Mouse (Mus musculus): ENCODE data around the gene Lao1. TPM values are rescaled to one million over a fixed set of nuclear protein-coding genes. Genes with fewer than 3 reads are reported as not detected.

Lao1 gene
- polyA plus RNA-seq, 1 experiment from 2014 or later = not detected

Other genes starting within 250 kb of the Lao1 start
- gene Olfr1340, start 241.4 kb upstream of the Lao1 start, polyA plus RNA-seq (2016; fragmentation: Nextera tagmentation; extraction: Ambion mirVana) = not detected in 2 replicates
- not detected in 2 replicates for gene Olfr1339, start 229.4 kb upstream of the Lao1 start, polyA plus RNA-seq (2016; fragmentation: Nextera tagmentation; extraction: Ambion mirVana)
- gene Olfr1338, start 202.8 kb upstream of the Lao1 start, polyA plus RNA-seq (2016; fragmentation: Nextera tagmentation; extraction: Ambion mirVana) = not detected in 2 replicates
- gene Olfr1337, start 179.0 kb upstream of the Lao1 start, polyA plus RNA-seq (2016; fragmentation: Nextera tagmentation; extraction: Ambion mirVana) = not detected in 2 replicates
- gene Olfr1335, start 151.6 kb upstream of the Lao1 start, polyA plus RNA-seq (2016; fragmentation: Nextera tagmentation; extraction: Ambion mirVana) = not detected in 2 replicates
- gene Olfr1333, start 125.3 kb upstream of the Lao1 start, polyA plus RNA-seq (2016; fragmentation: Nextera tagmentation; extraction: Ambion mirVana) = not detected in 2 replicates
- gene Olfr1331, start 96.9 kb upstream of the Lao1 start, polyA plus RNA-seq (2016; fragmentation: Nextera tagmentation; extraction: Ambion mirVana) = not detected in 2 replicates
- gene Olfr1330, start 73.0 kb upstream of the Lao1 start, polyA plus RNA-seq (2016; fragmentation: Nextera tagmentation; extraction: Ambion mirVana) = 0.03 TPM in 1 of 2 replicates, not detected in the other
- not detected in 2 replicates for gene Olfr1329, start 44.1 kb upstream of the Lao1 start, polyA plus RNA-seq (2016; fragmentation: Nextera tagmentation; extraction: Ambion mirVana)
- gene Olfr1328, start 23.0 kb upstream of the Lao1 start, polyA plus RNA-seq (2016; fragmentation: Nextera tagmentation; extraction: Ambion mirVana) = not detected in 2 replicates
- gene Slc2a1, start 147.1 kb downstream of the Lao1 start, polyA plus RNA-seq (2016; fragmentation: Nextera tagmentation; extraction: Ambion mirVana) = 110 and 139 TPM in 2 replicates
- 10.1 and 10.3 TPM in 2 replicates for gene Zfp691, start 212.6 kb downstream of the Lao1 start, polyA plus RNA-seq (2016; fragmentation: Nextera tagmentation; extraction: Ambion mirVana)
- gene Ermap, start 228.4 kb downstream of the Lao1 start, polyA plus RNA-seq (2016; fragmentation: Nextera tagmentation; extraction: Ambion mirVana) = 6.8 and 7.7 TPM in 2 replicates
- 115 and 133 TPM in 2 replicates for gene Svbp, start 233.7 kb downstream of the Lao1 start, polyA plus RNA-seq (2016; fragmentation: Nextera tagmentation; extraction: Ambion mirVana)

Measured in limb, embryonic 10.5 days (tissue).